Mouse (Mus musculus): ENCODE measurements around the gene Top1.

Top1 gene

GRCm38 (mm10) chr2:160645614-160646137 lies at the start of gene Top1:
Top1 (plus strand) TSS chr2:160645888.
- ATAC-seq (ENCODE audit: low TSS enrichment) = peak; percentile 96

- peak; percentile 92 for ATAC-seq (ENCODE audit: low TSS enrichment)
Observed at GRCm38 (mm10) chr2:160597582-160598281, 48.0 kb upstream of the Top1 start.

GRCm38 (mm10) chr2:160601805-160602204 lies 43.9 kb upstream of the Top1 start:
- ATAC-seq (ENCODE audit: low TSS enrichment) = no peak

GRCm38 (mm10) chr2:160603154-160603933 lies 42.3 kb upstream of the Top1 start:
- no peak for ATAC-seq (ENCODE audit: low TSS enrichment)

- no peak for ATAC-seq (ENCODE audit: low TSS enrichment)
Observed at GRCm38 (mm10) chr2:160610012-160610411, 35.7 kb upstream of the Top1 start.

GRCm38 (mm10) chr2:160613186-160613919 lies 32.3 kb upstream of the Top1 start:
- no peak for ATAC-seq (ENCODE audit: low TSS enrichment)

- ATAC-seq (ENCODE audit: low TSS enrichment) = no peak
Observed at GRCm38 (mm10) chr2:160617741-160618140, 27.9 kb upstream of the Top1 start.

- no peak for ATAC-seq (ENCODE audit: low TSS enrichment)
Observed at GRCm38 (mm10) chr2:160618619-160619220, 27.0 kb upstream of the Top1 start.

GRCm38 (mm10) chr2:160619300-160619699 lies 26.4 kb upstream of the Top1 start:
- ATAC-seq (ENCODE audit: low TSS enrichment) = no peak

- no peak for ATAC-seq (ENCODE audit: low TSS enrichment)
Observed at GRCm38 (mm10) chr2:160619831-160620230, 25.9 kb upstream of the Top1 start.

GRCm38 (mm10) chr2:160620279-160620963 lies 25.3 kb upstream of the Top1 start:
- ATAC-seq (ENCODE audit: low TSS enrichment) = no peak

GRCm38 (mm10) chr2:160621001-160621448 lies 24.7 kb upstream of the Top1 start:
- peak; percentile 38; the same call in 1 of the 2 replicates for ATAC-seq (ENCODE audit: low TSS enrichment)

GRCm38 (mm10) chr2:160621661-160622211 lies 24.0 kb upstream of the Top1 start:
- 0 out of 2 replicates have a peak, but pooled peaks have one; percentile 38 for ATAC-seq (ENCODE audit: low TSS enrichment)

- no peak for ATAC-seq (ENCODE audit: low TSS enrichment)
Observed at GRCm38 (mm10) chr2:160622646-160623045, 23.0 kb upstream of the Top1 start.

- ATAC-seq (ENCODE audit: low TSS enrichment) = no peak
Observed at GRCm38 (mm10) chr2:160623745-160624144, 21.9 kb upstream of the Top1 start.

- no peak for ATAC-seq (ENCODE audit: low TSS enrichment)
Observed at GRCm38 (mm10) chr2:160627207-160628025, 18.3 kb upstream of the Top1 start.

- ATAC-seq (ENCODE audit: low TSS enrichment) = no peak
Observed at GRCm38 (mm10) chr2:160628055-160628454, 17.6 kb upstream of the Top1 start.

- no peak for ATAC-seq (ENCODE audit: low TSS enrichment)
Observed at GRCm38 (mm10) chr2:160628666-160629527, 16.8 kb upstream of the Top1 start.

- no peak for ATAC-seq (ENCODE audit: low TSS enrichment)
Observed at GRCm38 (mm10) chr2:160629528-160629830, 16.2 kb upstream of the Top1 start.

All from frontal cortex, adult (tissue).